Mouse (Mus musculus) erythroid progenitor cell, adult 5-6 weeks (primary cell): Measurements from ENCODE around the gene Adcyap1r1. TPM values are rescaled to one million over a fixed set of nuclear protein-coding genes. Genes with fewer than 3 reads are reported as not detected.

Experiments
- ATAC-seq: replicated peaks from 2 replicates; pipeline ENCODE4 v1.8.0; 2016; ENCODE audit warnings: moderate number of reproducible peaks, mild to moderate bottlenecking, moderate TSS enrichment, inconsistent platforms; ENCODE audit not compliant: poor library complexity, low FRiP score, severe bottlenecking
- total RNA-seq, 2 experiments: library from RNA; stranded (forward) in 1 of 2; stranded (reverse) in 1 of 2; fragments of 150-400 nt in 1 of 2; fragments of 186-747, 209-891 nt in 1 of 2; gene quantifications; 2 replicates each; pipeline versions ENCODE4 v1.2.3 to v1.2.4; 2015 to 2017; ENCODE audit warnings: low replicate concordance in 2 of 2

Adcyap1r1 gene
- total RNA-seq (2015; ENCODE audit: low replicate concordance) (not detected in 2 replicates), total RNA-seq (2017; ENCODE audit: low replicate concordance) (0.26 TPM in 1 of 2 replicates, not detected in the other)

DNA sequence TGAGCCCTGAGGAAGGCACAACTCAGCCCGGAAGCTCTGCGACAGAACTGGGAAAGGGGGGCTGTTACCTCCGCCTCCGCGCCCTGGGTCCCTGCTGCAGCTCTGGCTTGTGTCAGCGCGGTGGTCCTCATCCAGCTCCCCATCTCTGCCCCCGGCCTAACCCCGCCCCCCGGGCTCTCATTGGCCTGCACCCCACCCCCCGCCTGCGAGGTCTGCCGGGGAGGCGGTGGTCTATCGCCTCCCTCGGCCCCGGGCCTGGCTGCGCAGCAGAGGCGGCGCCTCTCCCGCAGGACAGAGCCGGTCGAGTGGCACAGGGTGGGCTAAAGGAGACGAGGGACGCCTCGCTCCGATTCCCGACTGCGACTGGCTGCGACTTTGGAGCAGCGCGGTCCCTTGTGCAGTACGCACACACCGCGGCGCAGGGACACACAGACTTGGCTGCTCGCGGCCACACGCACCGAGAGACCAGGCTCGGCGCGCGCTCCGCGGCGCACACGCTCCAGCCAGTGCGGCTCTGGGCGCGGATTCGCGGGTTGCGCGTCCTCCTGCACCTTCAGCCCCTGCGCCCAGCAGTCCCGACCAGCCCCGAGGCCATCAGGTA is at the start of gene Adcyap1r1:
TSS of gene Adcyap1r1 (plus strand) at position 208 of the 601 bp plus-strand sequence.
- no peak for ATAC-seq

DNA sequence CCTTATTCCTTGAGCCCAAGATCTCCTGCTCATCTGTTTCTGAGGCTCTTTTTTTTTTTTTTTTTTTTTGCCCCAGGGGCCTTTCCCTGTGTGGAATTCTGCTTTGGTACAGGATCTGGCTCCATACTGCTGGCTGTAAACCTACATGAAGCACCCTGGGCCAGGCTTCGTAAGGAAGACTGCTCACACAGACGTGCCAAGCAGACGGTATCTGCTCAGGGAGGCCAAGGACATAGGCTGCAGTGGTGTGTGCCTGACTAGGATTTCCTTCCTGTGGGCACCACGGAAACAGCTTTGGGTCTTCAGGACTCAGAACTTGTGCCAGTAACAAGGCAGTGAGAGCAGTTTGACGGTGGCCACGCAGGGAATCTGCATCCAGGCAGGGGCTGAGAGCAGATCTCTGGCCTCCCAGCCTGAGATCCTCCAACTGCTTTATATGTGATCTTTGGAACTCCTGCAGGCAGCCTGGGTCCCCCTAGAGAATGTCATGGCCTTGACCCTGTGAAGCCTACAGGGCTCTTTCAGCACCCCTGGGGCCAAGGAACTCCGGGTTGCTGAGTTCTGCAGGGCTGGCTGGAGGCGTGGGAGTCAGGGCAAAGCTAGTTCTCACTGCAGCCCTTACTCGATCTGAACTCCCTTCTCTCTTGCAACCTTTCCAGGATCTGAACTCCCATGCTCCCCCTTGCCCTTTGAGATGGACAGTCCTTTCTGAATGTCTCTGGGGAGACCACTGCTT is 49.6 kb upstream of the Adcyap1r1 start:
- no peak for ATAC-seq

DNA sequence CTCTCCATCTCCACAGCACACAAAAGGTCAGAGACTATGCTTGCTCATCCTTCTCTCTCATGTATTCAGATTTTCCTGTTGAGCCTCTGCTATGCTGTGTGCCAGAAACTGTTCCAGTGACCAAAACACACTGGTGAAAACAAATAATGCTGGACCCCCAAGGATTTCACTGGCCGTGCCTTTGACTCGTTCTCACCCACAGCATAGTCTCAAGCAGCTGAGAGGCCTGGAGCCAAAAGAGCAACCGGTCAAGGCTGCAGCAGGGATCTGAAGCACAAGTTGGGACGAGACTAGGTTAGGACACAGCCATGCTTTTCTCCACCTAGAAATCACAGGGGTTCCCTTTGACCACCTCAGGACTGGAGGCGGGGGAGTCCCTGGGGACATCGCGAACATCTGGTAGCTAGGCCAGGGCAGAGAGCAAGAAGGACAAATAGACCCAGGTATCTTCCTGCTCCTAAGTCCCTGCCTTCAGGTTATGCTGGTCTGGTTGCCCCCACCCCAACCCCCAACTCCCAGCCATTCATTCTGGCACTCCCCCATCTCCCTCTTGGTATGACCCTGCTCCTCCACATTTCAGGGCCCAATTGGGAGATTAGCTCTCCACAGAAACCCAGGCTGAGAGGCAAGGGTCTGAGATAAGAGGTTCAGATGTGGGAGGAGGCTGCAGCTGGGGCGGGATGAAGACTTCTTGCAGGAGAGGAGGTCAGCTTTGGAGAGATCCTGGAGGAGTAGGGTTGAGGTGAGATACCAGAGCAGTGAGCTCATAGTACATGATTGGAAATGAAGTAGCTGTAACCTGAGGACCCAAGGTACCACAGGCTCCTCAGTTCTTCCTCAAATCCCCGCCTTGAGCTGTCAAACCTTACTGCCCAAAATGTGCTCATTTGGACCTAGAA is 48.1 kb upstream of the Adcyap1r1 start:
- ATAC-seq, result no peak

DNA sequence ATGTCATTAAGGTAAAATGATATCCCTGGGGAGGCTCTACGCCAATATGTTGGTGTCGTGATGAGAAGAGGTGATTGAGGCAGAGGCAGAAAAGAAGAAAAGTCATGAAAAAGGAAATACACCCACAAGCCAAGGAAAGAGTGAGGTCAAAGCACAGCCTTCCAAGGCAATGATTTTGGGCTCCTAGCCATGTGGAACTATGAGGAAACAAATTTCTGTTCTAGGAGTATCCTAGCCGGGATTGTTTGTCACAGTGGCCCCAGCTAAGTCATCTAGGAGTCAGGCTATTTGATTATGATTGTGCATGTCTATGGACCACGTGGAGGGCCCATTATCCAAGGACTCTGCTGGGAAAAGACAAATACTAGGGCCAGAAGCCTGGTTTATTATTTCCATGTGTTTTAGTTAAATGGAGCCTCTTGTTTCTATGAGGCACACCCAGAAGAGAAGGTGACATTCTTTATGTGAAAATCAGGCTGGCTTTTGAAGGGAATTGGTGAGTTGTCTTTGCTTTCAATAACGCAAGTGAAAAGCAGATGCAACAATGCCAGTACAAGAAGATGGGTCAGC is 47.3 kb upstream of the Adcyap1r1 start:
- no peak for ATAC-seq

DNA sequence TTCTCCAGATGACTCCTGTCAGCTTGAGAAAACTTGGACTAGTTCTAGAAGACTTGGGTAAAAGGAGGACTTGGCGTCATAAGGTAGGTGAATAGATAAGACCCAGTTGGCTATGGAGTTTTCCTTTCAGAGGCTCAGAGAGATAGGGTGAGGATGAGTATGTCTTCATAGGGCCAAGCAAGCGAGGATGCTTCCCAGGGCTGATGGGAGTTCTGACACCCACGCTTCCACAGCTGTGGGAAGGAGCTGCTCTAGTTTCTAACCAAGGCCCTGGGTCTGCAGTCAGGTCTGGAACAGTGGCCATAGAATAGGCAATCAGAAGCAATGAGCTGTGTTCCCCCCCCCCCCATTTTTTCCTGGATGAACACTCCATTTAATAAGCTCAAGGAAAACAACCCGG is 44.4 kb upstream of the Adcyap1r1 start:
- ATAC-seq, result no peak

DNA sequence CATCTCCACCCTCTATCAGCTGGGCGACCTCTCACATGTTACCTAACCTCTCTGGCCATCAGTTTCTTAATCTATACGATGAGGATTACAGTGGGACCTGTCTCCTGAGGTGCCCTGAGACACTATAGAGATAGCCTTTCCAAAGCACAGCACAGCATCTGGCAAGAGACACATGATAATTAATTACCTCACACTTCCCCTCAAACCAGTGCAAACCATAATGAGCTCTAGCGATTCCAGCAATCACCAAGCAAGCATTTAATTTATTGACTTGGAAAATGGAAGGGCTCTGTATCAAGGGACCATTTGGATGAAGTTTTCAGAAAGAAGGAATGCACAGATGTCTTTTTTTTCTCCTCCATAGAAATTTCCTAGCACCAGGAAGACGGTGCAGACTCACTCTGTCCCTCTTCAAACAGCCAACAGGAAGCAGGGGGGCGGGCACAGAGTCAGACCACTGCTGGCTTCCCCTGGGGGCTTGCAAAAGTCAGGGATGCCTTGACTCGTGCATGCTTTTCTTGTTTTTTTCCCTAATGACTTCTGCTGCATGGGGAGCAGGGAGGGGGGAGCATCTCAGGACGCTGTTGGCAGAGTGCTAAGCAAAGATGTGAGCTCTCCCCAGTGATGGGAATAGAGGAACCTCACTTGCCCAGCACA is 41.5 kb upstream of the Adcyap1r1 start:
- no peak for ATAC-seq

DNA sequence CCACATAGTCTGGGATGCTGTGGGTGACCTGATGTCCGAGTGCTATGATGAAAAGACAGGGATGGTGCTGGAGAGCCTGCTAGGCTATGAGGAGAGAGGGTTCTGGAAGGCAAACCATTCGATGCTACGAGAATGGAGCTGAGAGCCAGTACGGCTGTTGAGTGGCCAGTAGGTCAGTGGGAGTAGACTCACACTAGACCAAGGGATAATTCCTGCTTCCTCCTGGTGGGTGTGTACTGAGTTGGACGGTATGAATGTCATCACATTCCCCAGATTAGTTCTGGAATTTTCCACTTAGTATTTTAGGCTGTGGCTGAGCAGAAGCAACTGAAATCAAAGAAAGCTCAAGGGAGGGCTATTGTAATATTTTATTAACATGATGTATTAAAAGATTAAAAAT is 40.8 kb upstream of the Adcyap1r1 start:
- ATAC-seq, result no peak

DNA sequence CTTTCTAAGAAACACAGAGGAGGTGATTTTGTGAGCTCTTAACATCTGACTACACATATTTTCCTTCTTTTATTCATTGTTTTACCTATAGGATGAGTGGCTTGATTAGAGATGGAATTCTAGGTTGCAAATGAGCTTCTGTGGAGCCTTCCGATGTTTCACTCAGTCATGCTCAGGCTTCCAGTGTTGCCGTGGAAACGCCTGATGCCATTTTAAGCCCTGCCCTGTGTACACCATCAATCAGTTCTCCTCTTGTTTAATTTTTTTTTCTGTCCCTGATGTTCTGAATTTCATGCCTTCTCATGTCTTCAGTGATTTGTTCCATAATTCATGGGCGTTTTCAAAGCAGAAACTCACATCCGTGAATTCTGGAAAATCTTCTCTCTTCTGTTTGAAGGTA is 35.6 kb upstream of the Adcyap1r1 start:
- no peak for ATAC-seq

DNA sequence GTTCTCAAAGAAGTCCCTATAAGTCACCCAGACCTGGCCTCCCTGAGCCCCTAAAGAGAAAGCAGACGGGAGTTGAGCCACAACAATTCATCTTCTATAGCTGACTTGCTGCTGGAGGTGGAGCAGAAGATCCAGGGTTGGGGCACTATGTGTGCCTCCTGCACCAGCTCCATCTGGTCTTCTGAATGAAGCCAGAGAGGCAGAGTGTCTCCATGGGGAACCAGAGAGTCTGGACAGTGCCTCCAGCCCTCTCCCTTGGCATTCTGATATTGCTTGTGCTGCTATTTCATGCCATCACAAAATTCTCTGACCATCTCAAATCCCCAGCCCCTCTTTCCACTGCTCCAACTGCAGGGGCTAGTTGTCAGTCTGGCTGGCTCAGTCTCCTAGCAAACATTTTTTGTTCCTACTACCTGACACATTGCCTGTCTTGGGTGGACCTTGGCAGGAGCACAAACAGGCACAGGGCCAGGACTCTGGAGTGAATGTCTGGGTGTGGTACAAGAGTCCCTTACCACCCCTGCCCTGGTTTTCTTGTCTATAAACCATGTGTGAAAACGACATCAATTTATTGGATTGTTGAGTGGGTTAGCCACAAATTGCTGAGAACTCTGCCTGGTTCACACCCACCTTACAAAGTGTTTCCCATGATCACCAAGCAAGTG is 32.9 kb upstream of the Adcyap1r1 start:
- no peak for ATAC-seq

DNA sequence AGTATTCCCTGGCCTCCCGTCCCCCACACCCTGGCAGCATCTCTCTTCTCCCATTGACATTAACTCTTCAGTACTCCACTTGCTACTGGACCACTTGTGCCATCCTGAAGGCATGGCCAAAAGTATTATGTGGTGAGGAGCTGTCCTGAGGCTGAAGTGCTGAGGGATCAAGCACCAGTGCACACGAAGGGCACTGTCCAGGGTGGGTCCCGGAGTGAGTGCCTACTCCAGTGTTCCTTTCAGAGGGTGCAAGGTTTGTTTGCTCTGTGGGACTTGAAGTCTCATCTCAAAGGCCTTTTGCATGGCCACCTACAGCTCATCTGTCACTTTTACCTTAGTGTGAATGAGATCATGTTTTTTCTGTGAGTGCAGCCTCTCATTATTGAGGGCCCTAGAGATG is 31.4 kb upstream of the Adcyap1r1 start:
- no peak for ATAC-seq

DNA sequence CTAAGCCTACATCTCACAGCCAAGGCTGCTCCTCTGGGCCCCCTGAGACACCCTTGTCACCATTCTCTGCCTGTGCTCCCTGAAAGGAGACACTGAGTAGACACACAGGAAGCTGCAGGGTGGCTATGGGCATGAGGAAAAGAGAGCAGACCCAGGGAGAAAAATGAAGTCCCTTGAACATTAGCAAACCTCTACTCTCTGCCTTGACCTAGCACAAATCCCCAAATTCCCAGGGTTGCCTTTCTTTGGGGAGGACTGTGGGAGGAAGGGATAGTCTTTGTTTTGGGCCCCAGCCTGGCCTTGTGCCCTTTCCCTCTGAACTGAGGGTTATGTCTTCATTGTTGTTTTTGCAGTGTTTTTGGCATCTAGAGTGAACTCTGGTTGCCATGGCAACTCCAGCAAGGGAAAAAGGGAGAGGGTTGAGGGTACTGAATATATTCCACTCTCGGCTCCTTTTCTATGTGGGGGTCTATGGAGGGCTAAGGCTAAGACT is 30.9 kb upstream of the Adcyap1r1 start:
- no peak for ATAC-seq

DNA sequence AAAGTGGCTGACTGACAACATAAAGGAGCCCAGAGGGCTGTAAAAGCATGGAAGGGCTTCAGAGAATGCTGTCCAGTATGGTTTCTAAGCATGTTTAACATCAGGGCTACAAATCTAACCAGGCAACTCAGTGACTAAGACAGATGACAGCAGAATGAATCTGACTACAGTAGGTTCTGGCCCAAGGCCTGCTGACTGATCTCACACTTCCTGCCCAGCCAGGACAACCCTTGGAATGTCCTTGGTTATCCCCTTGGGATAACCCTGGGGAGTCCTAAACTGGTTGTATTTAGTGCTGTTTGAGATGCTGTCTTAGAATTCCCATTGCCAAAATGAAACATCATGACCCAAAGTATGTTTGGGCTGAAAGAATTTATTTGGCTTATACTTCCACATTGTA is 19.7 kb upstream of the Adcyap1r1 start:
- ATAC-seq, result no peak

DNA sequence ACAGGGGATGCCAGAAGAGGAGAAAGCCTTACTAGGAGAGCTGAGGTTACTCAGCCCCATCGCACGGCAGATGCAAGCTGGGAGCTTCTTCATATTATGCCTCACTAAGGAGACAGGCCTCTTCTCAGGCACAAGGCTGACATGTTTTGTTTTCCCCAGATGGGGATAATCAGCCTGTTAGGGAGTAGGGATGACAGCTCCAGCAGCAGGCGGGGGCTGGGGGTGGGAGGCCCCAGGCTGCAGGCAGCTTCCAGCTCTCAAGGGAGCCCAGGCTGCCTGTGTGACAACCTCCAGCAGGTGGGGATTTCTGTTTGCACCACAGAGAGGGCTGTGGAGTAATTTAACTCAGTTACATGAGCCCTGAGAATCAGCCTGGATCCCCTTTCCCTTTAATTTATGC is 17.4 kb upstream of the Adcyap1r1 start:
- no peak for ATAC-seq

DNA sequence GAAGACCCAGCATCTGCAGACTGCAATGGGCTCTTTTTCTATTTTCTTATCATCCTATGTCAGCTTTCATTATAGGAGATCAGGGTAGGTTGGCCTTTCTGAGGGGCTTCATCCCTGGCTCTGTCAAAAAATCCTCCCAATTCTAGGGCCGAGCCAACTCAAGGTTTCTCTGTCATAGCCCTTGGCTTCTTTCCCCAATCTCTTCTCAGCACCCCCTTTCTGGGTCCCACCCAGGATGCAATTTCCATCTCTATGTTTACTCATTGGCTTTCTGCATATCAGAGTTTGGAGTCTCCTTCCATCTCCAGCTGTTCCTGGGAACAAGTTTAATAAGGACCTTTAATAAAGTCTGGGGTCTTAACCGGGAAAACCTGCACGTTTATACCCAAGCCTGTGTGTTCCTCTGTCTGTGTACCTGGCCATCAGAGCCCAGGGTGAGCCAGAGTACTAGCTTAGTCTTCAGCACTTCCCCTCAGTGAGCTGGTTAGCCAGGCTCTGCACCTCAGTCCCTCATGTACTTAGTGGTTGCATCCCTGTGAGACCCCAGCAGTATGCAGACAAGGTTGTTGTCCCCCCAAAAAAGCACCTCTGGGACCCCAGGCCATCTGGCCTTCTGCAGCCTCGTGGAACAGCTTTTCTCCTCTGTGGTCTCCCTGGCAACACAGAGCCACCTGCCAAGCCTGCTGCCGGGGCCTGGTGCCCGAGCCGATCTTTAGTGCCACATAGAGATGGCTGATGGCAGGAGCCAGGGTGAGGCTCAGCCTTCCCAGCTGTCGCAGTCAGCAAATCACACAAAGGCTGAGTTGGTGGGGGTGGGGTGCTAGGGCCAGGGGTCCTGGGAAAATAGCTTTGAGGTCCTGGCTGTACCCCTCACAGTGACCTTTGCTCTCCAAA is 16.3 kb upstream of the Adcyap1r1 start:
- no peak for ATAC-seq

DNA sequence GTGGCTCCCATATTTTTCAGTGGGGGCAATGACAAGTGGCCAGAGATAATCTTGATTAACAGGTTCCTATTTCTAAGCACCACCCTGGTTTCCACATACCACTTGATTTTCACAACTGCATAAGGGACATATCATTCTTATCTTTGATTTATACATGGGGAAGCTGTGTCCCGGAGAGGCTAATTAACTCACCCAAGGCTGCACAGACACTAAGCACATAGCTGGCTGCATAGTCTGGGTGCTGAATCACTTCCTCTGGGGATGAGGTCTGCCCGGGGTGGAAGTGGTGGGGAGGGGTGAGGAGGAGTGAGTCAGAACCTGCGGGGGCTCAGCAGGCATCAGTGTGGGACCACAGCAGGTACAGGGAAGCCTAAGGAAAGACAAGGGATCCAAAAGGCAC is 13.9 kb upstream of the Adcyap1r1 start:
- no peak for ATAC-seq

DNA sequence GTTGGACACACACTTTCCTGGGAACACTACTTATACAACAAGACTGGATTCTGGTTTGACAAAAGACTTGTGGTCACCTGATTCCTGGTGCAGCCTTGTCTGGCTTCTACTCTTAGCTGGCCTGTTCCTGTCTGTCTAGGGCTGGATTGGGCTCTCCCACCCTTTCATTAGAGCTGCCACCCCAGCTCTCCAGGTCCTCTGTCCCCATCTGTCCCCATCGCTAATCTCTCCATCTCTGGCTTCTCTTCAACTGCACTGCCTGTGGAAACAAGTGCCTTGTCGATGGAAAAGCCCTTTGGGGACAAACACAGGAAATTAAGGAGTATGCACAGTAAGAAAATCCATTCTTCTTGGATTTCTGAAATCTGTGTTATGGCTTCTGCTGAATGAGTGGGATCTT is 12.9 kb upstream of the Adcyap1r1 start:
- no peak for ATAC-seq

DNA sequence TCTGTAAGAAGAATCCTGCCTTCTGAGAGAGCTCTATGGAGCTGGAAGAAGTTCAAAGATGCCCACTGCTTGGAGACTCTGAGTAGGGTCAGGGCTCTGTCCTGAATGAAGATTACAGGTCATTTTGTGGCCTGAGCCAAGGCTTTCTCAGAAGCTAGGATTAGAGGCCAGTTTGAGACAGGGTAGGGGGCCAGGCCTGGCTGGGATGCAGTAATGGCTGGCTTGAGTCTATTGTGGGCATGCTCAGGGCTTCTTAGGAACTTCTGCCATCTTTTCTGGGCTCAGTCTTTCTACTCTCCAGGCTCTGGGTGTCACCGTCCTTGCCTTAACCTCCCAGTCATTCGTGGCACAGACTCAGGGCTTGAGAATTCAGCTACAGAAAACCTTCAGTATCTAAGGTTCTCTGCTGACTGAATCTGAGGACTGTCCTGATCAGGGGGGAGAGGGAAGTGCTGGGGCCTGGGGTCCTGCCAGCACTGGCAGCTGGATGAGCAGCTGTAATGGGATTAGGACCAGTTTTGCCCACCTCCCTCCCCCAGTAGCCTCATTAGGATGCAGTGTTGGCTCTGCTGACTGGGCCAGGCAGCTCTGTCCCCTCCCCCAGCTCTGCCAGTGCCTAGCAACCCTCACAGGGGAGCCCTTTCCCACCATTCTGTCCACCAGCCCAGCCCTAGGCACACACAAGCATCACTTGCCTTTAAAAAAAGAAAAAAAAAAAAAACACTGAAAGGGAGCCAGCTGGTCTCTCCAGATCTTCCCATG is 7.7 kb upstream of the Adcyap1r1 start:
- no peak for ATAC-seq
